Mouse (Mus musculus) embryonic facial prominence, embryonic 14.5 days (tissue): ENCODE measurements around the gene Ankrd6. TPM values are rescaled to one million over a fixed set of nuclear protein-coding genes. Genes with fewer than 3 reads are reported as not detected.

Source experiments
- ATAC-seq: fragments of 200-750 bp; cut with Nextera tagmentation; 2 replicates; pipeline ENCODE4 v1.8.0; 2017; ENCODE audit warnings: low read depth, moderate number of reproducible peaks, moderate TSS enrichment
- DNase-seq: peaks from one replicate; pipeline ENCODE4 v3.0.0-alpha.2; 2015; ENCODE audit warnings: low spot score
- H3K27ac ChIP-seq: fragments of 300-500 bp; sonication (generic); replicated peaks from 2 replicates; pipeline ENCODE4 v1.5.1; 2014; ENCODE audit warnings: low read depth, mild to moderate bottlenecking, low read length, moderate library complexity
- H3K27me3 ChIP-seq: fragments of 300-500 bp; sonication (generic); replicated peaks from 2 replicates; pipeline ENCODE4 v1.6.1; 2014; ENCODE audit warnings: low read length; ENCODE audit not compliant: control insufficient read depth, insufficient read depth
- H3K36me3 ChIP-seq: fragments of 300-500 bp; sonication (generic); 2 replicates; pipeline ENCODE4 v1.6.1; 2014; ENCODE audit warnings: low read length, mixed read lengths; ENCODE audit not compliant: control insufficient read depth, insufficient read depth
- H3K4me1 ChIP-seq: fragments of 300-500 bp; sonication (generic); 2 replicates; pipeline ENCODE4 v1.6.1; 2014; ENCODE audit warnings: antibody characterized with exemption, low read length; ENCODE audit not compliant: control insufficient read depth, insufficient read depth
- H3K4me2 ChIP-seq: fragments of 300-500 bp; sonication (generic); 2 replicates; pipeline ENCODE4 v1.6.1; 2014; ENCODE audit warnings: low read depth, mild to moderate bottlenecking, low read length, moderate library complexity, mixed read lengths
- H3K4me3 ChIP-seq: fragments of 300-500 bp; sonication (generic); 2 replicates; pipeline ENCODE4 v1.5.1; 2014; ENCODE audit warnings: low read depth, mild to moderate bottlenecking, low read length
- H3K9ac ChIP-seq: fragments of 300-500 bp; sonication (generic); 2 replicates; pipeline ENCODE4 v1.6.1; 2014; ENCODE audit warnings: low read depth, mild to moderate bottlenecking, low read length, moderate library complexity, mixed read lengths
- H3K9me3 ChIP-seq: fragments of 300-500 bp; sonication (generic); 2 replicates; pipeline ENCODE4 v1.6.1; 2016; ENCODE audit warnings: low read length; ENCODE audit not compliant: control insufficient read depth
- WGBS: fragments of 180-500 bp; shearing (Covaris S2); extraction: QIAGEN DNeasy Blood & Tissue Kit; methylation state at CpG from one replicate; pipeline ENCODE4 v1.1.7; 2014; 5-methylcytosine and 5-hydroxymethylcytosine counted together
- polyA plus RNA-seq: library from polyadenylated mRNA; unstranded; fragments of >200 nt; fragmentation: Nextera tagmentation; extraction: Ambion mirVana; gene quantifications from 2 replicates; pipeline ENCODE4 v1.2.1, GENCODE M21; 2014

Ankrd6 gene
- polyA plus RNA-seq, 1 experiment from 2014 or later, result 11.0 TPM

DNA sequence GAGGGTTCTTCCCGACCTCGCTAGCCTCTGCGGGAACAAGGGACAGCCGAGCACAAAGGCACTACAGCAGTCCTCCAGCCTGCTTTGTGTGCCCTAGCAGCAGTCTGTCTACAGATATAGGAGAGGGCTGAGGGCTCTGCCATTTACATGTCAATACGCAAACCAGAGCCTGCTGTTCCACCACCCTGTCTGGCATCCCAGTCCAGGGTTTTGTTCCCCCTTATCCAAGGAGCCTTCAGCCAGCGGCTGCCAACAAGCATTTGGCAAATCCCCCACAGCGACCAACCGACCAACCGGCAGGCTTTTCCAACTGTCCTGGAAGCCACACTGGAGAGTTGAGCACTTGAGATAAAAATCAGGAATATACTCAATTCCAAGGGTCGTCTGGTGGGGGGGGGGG lies 27.2 kb downstream of the Ankrd6 start:
- Histone ChIP-seq H3K27ac (no peak overlapping the region), H3K4me3 (no peak overlapping the region), H3K4me2 (0 out of 2 replicates have a peak overlapping the region, but pooled peaks have one; percentile 19), H3K36me3 (no peaks in the 10 kb centered on the region), H3K27me3 (no peaks in the 10 kb centered on the region), H3K9me3 (no peaks in the 10 kb centered on the region), H3K9ac (peak overlapping the region; percentile 26; the same call in 1 of the 2 replicates), H3K4me1 (peaks cover 5% of the 10 kb centered on the region; the same call in 1 of the 2 replicates)
- no peak for ATAC-seq
- 9% methylated on average over 10 of the region's 10 CpGs for WGBS
- DNase-seq, result peak; percentile 63

- Histone ChIP-seq H3K9ac (no peak overlapping the region), H3K4me2 (no peak overlapping the region), H3K9me3 (no peaks in the 10 kb centered on the region), H3K4me1 (peaks cover 5% of the 10 kb centered on the region; the same call in 1 of the 2 replicates), H3K27ac (no peak overlapping the region), H3K27me3 (no peaks in the 10 kb centered on the region), H3K36me3 (no peaks in the 10 kb centered on the region), H3K4me3 (no peak overlapping the region)
- DNase-seq (no peak), ATAC-seq (no peak)
- WGBS, result 93% methylated on average over 1 of the region's 1 CpGs
Observed at GRCm38 (mm10) chr4:32922871-32923270, 27.8 kb downstream of the Ankrd6 start.

DNA sequence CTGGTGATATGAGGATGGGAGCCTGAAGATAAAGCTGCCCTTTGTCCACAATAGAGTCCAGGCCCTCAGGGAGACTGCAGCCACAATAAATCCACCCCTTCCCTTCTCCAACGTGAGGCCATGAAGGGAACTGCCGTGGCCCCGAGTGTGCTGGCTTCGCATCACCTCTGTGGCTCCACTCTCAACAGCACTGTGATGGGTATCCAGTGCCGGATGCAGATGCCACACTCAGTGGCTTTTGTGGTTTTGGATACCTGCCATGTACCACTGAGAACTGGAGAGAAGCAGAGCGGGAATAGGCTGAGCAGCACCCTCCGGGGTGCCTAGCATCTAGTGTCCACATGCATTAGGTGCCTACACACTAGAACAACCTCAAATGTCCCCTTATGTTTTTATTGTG lies 29.8 kb downstream of the Ankrd6 start:
- H3K9ac ChIP-seq, result no peak overlapping the region
- no peak overlapping the region for H3K27ac ChIP-seq
- H3K9me3 ChIP-seq, result no peaks in the 10 kb centered on the region
- H3K4me3 ChIP-seq, result no peak overlapping the region
- no peaks in the 10 kb centered on the region for H3K27me3 ChIP-seq
- H3K36me3 ChIP-seq, result no peaks in the 10 kb centered on the region
- ATAC-seq (peak; percentile 15; the same call in 1 of the 2 replicates), DNase-seq (no peak)
- H3K4me2 ChIP-seq, result no peak overlapping the region
- WGBS, result 44% methylated on average over 7 of the region's 7 CpGs
- peaks cover 5% of the 10 kb centered on the region; the same call in 1 of the 2 replicates for H3K4me1 ChIP-seq

DNA sequence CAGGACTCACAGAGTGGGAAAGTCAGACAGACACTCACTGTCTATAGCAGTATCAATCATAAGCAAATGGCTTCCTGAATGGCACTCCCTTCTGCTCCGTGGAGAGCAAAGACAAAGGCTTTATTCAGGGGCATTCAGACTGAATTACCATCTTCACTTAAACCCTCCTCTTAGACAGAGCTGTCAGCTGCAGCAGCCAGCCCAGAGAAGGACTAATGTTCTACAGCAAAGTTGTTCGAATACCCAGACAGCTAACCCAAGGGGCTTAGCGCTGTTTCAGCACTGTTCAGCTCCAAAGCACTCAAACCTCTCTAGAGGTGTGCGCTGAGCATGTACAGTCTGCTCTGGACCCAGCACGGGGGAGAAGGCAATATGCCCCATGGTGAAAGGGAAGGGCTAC lies 32.1 kb downstream of the Ankrd6 start:
- Histone ChIP-seq H3K27me3 (no peaks in the 10 kb centered on the region), H3K36me3 (no peaks in the 10 kb centered on the region), H3K27ac (no peak overlapping the region), H3K4me3 (no peak overlapping the region), H3K4me1 (peaks cover 5% of the 10 kb centered on the region; the same call in 1 of the 2 replicates), H3K9me3 (no peaks in the 10 kb centered on the region), H3K9ac (no peak overlapping the region), H3K4me2 (no peak overlapping the region)
- DNase-seq (no peak), ATAC-seq (no peak; the same call in 1 of the 2 replicates)
- 62% methylated on average over 5 of the region's 5 CpGs for WGBS

DNA sequence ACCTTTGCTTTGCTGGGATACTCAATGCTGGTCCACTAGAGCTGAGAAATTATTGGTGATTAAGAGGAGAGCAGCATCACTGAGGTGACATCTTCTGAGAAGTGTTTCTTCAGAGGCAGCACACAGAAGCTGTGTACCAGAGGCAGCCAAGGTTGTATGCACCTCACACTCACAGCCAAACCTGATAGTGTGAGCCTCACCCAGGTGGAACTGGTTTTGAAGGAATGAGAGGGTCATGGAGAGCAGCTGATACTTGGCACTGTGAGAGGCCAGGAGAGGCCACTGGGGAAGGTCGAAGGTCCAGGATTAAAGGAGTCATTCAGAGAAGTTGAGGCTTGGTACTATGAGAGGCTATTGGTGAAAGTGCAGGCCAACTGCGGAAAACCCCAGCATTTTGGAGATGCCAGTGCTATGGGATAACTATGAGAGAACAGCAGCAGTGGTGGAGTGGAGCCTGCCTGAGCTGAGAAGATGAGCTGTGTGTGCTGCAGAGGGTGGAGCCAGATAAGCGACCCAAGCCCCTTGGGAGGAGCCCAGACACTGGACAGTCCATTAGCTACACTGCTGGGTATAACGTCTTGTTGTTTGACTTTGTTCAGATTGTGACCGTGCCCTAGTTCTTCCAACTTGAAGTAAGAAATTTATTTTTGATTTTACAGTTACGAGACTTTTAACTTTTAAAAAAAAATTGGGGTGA lies 33.8 kb downstream of the Ankrd6 start:
- H3K9me3 ChIP-seq, result no peaks in the 10 kb centered on the region
- H3K4me3 ChIP-seq, result no peak overlapping the region
- H3K27ac ChIP-seq, result no peak overlapping the region
- H3K27me3 ChIP-seq, result no peaks in the 10 kb centered on the region
- no peaks in the 10 kb centered on the region for H3K4me1 ChIP-seq
- WGBS, result 53% methylated on average over 6 of the region's 6 CpGs
- H3K36me3 ChIP-seq, result no peaks in the 10 kb centered on the region
- ATAC-seq (peak; percentile 51; the same call in 1 of the 2 replicates), DNase-seq (no peak)
- H3K4me2 ChIP-seq, result no peak overlapping the region
- H3K9ac ChIP-seq, result no peak overlapping the region

GRCm38 (mm10) chr4:32915928-32916327 lies 34.7 kb downstream of the Ankrd6 start:
- no peaks in the 10 kb centered on the region for H3K9me3 ChIP-seq
- no peak overlapping the region for H3K4me2 ChIP-seq
- peak; percentile 82 for ATAC-seq
- WGBS, result 23% methylated on average over 8 of the region's 8 CpGs
- H3K9ac ChIP-seq, result no peak overlapping the region
- no peaks in the 10 kb centered on the region for H3K36me3 ChIP-seq
- no peaks in the 10 kb centered on the region for H3K4me1 ChIP-seq
- H3K4me3 ChIP-seq, result no peak overlapping the region
- H3K27ac ChIP-seq, result no peak overlapping the region
- H3K27me3 ChIP-seq, result no peaks in the 10 kb centered on the region
- DNase-seq, result peak; percentile 71

DNA sequence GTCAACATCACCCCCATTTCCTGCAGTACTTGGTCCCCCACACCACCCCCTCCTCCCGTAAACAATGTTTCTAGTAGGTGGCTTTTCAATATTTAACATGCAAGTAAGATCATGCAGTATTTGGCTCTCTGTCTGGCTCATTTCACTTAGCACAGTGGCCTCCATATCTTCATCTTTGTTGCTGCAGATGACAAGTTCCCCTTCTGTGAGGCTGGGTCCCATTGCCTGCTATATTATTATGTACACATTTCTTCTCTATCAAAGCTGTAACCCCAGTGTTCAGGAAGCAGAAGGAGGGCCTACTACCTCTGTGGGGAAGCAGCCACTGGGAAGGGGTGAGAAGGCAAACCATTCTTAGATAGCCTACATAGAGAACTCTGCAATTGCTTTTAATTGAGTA lies 40.6 kb downstream of the Ankrd6 start:
- ATAC-seq, result no peak
- no peaks in the 10 kb centered on the region for H3K36me3 ChIP-seq
- no peaks in the 10 kb centered on the region for H3K4me1 ChIP-seq
- no peak overlapping the region for H3K27ac ChIP-seq
- H3K27me3 ChIP-seq, result no peaks in the 10 kb centered on the region
- no peak overlapping the region for H3K9ac ChIP-seq
- WGBS, result 95% methylated on average over 1 of the region's 1 CpGs
- no peak for DNase-seq
- H3K4me3 ChIP-seq, result no peak overlapping the region
- H3K9me3 ChIP-seq, result no peaks in the 10 kb centered on the region
- no peak overlapping the region for H3K4me2 ChIP-seq

GRCm38 (mm10) chr4:32909241-32909979 lies 41.2 kb downstream of the Ankrd6 start:
- DNase-seq (no peak), ATAC-seq (no peak)
- 66% methylated on average over 3 of the region's 3 CpGs for WGBS
- Histone ChIP-seq H3K9me3 (no peaks in the 10 kb centered on the region), H3K4me1 (no peaks in the 10 kb centered on the region), H3K9ac (no peak overlapping the region), H3K36me3 (no peaks in the 10 kb centered on the region), H3K4me3 (no peak overlapping the region), H3K27ac (no peak overlapping the region), H3K4me2 (no peak overlapping the region), H3K27me3 (no peaks in the 10 kb centered on the region)
